Mouse (Mus musculus): ENCODE data around the gene Rpl27. TPM values are rescaled to one million over a fixed set of nuclear protein-coding genes. Genes with fewer than 3 reads are reported as not detected.
A peak's percentile ranks its signal among the peaks of the same experiment; 100 is the strongest.

The Rpl27 gene
- polyA plus RNA-seq, 1 experiment from 2014 or later, result 315 TPM

DNA sequence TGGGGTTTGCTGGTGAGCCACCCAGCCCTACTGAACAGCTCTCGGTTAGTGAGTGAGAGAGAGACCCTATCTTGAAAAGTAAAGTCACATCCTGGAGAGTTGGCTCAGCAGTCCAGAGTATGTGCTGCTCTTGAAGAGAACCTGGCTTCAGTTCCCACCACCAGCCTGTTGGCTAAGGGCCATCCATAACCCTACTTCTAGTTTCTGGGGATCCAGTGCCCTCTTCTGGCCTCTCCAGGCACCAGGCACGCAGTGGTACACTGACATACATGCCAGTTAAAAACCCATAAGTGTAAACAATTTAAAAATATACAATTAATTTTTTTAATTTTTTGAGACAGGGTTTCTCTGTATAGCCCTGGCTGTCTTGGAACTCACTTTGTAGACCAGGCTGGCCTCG lies 8.3 kb downstream of the Rpl27 start:
- no peaks in the 10 kb centered on the region for H3K9me3 ChIP-seq
- no peaks in the 10 kb centered on the region for H3K27me3 ChIP-seq
- ATAC-seq (ENCODE audit: low read depth), result no peak
- H3K4me1 ChIP-seq (replicated peaks), result no peaks in the 10 kb centered on the region
- H3K9ac ChIP-seq, result no peak overlapping the region
- no peak overlapping the region for H3K4me2 ChIP-seq
- no peak overlapping the region for H3K4me3 ChIP-seq
- no peak overlapping the region for H3K27ac ChIP-seq (replicated peaks)
- peaks cover 12% of the 10 kb centered on the region for H3K36me3 ChIP-seq
- 73% methylated on average over 3 of the region's 3 CpGs for WGBS

DNA sequence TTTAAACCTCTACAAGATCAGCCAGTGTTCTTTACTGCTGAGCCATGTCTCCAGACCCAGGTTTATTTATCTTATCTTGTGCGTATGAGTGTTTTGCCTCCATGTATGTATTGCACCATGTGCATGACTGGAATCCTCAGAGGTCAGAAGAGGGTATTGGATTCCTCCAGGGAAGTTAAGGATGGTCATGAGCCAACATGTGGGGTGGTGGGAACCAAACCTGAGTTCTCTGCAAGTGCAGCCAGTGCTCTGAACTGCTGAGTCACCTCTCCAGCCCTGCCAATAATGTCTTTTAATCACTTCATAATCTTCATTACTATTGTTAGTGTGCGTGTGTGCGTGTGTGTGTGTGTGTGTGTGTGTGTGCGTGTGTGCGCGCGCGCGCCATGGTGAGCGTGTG lies 9.4 kb downstream of the Rpl27 start:
- Histone ChIP-seq H3K4me1 (replicated peaks) (no peaks in the 10 kb centered on the region), H3K9ac (no peak overlapping the region), H3K4me3 (no peak overlapping the region), H3K4me2 (no peak overlapping the region), H3K36me3 (peaks cover 6% of the 10 kb centered on the region), H3K27me3 (no peaks in the 10 kb centered on the region), H3K27ac (replicated peaks) (no peak overlapping the region), H3K9me3 (no peaks in the 10 kb centered on the region)
- no peak for ATAC-seq (ENCODE audit: low read depth)
- WGBS, result 96% methylated on average over 10 of the region's 10 CpGs

DNA sequence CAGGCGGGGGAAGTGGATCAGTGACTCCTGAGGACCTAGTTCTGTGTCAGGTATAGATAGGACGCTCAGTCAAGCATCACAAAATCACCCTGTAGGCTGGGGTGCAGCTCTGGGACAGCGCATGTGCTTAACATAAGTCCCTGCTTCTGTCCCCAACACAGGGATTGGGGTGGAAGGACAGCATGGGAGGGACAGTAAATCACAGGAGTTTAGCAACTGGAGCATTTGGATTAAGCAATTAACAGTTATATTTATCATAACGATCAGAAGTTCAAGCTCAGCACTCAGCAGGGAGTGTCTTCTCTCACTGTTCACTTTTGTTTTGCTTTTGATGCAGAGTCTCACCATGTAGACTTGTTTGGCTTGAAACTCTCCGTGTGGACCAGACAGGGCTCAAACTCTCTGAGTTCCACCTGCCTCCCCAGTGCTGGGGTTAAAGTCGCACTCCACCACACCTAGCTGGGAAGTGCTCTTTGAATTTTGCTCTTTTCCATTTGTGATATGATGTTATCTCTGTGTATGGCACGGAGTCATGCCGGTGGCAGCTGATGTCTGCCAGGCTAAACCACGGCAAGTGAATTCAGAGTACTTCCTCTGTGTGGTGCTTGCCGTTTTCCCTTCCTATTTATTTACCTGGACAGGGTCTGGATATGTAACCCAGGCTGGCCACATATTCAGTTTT lies 10.1 kb downstream of the Rpl27 start:
- Histone ChIP-seq H3K9me3 (no peaks in the 10 kb centered on the region), H3K4me3 (no peak overlapping the region), H3K4me1 (replicated peaks) (no peaks in the 10 kb centered on the region), H3K27me3 (no peaks in the 10 kb centered on the region), H3K9ac (no peak overlapping the region), H3K4me2 (no peak overlapping the region), H3K36me3 (peaks cover 9% of the 10 kb centered on the region), H3K27ac (replicated peaks) (no peak overlapping the region)
- 74% methylated on average over 10 of the region's 10 CpGs for WGBS
- ATAC-seq (ENCODE audit: low read depth), result no peak

DNA sequence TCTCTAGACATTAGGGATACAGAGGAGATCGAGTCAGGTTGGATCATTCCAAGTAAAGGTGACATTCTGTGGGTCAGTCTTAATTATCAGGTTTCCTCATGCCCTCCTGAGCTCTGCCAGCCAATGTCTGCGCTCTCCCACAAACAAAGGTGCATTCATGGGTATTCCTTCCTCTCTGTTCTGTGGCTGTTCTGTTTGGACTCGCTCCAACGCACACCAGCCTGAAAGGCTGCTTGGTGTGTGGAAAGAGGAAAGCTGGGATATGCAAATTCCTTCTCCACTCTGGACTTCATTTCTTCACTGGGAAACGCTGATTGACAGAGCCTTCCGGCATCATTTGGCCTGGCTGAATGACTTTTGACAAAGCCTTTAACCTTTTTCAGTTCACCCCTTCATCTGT lies 12.6 kb downstream of the Rpl27 start:
- H3K27ac ChIP-seq (replicated peaks), result peak overlapping the region; percentile 54; the same call in 1 of the 2 replicates
- WGBS, result 53% methylated on average over 6 of the region's 6 CpGs
- ATAC-seq (ENCODE audit: low read depth), result no peak

DNA sequence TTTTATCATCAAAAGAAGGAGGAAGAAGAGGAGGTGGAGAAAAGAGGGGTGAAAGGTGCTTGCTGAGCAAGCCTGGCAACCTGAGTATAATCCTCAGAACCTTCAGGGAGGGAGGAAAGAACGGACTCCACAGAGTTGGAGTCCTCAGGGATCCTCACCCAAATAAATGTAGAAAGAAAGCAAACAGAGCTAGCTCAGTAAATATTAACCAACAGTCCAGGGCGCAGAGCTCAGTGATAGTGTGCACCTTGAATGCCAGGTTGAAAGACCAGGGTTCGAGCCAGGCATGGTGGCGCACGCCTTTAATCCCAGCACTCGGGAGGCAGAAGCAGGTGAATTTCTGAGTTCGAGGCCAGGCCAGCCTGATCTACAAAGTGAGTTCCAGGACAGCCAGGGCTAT lies 13.5 kb downstream of the Rpl27 start:
- H3K36me3 ChIP-seq, result peaks cover 42% of the 10 kb centered on the region
- no peak overlapping the region for H3K9ac ChIP-seq
- no peak overlapping the region for H3K4me2 ChIP-seq
- H3K4me3 ChIP-seq, result no peak overlapping the region
- ATAC-seq (ENCODE audit: low read depth), result no peak
- H3K9me3 ChIP-seq, result no peaks in the 10 kb centered on the region
- no peaks in the 10 kb centered on the region for H3K4me1 ChIP-seq (replicated peaks)
- WGBS, result 88% methylated on average over 7 of the region's 7 CpGs
- H3K27me3 ChIP-seq, result no peaks in the 10 kb centered on the region
- no peak overlapping the region for H3K27ac ChIP-seq (replicated peaks)

More for the DNA sequence above, 12.6 kb downstream of the Rpl27 start:
- no peaks in the 10 kb centered on the region for H3K9me3 ChIP-seq
- no peak overlapping the region for H3K4me2 ChIP-seq
- H3K4me1 ChIP-seq (replicated peaks), result no peaks in the 10 kb centered on the region
- H3K4me3 ChIP-seq, result no peak overlapping the region
- H3K9ac ChIP-seq, result no peak overlapping the region
- H3K27me3 ChIP-seq, result no peaks in the 10 kb centered on the region
- peaks cover 33% of the 10 kb centered on the region for H3K36me3 ChIP-seq

DNA sequence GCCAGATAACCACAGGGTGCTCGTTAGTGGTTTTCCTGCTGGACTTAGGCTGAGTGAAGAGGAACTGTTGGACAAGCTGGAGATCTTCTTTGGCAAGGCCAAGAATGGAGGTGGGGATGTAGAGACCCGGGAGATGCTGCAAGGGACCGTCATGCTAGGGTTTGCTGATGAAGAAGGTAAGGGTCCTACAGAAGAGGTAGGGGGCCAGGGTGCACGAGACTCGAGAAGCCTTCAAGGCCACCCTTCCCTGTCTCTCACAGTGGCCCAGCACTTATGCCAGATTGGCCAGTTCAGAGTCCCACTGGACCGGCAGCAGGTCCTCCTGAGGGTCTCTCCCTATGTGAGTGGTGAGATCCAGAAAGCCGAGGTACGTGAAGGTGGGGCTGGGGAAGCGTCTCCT lies 15.5 kb downstream of the Rpl27 start:
- Histone ChIP-seq H3K9me3 (no peaks in the 10 kb centered on the region), H3K9ac (no peak overlapping the region), H3K4me3 (no peak overlapping the region), H3K4me2 (no peak overlapping the region), H3K27me3 (no peaks in the 10 kb centered on the region), H3K27ac (replicated peaks) (no peak overlapping the region), H3K36me3 (peaks cover 62% of the 10 kb centered on the region), H3K4me1 (replicated peaks) (peaks cover 6% of the 10 kb centered on the region)
- WGBS, result 90% methylated on average over 9 of the region's 9 CpGs
- no peak for ATAC-seq (ENCODE audit: low read depth)

DNA sequence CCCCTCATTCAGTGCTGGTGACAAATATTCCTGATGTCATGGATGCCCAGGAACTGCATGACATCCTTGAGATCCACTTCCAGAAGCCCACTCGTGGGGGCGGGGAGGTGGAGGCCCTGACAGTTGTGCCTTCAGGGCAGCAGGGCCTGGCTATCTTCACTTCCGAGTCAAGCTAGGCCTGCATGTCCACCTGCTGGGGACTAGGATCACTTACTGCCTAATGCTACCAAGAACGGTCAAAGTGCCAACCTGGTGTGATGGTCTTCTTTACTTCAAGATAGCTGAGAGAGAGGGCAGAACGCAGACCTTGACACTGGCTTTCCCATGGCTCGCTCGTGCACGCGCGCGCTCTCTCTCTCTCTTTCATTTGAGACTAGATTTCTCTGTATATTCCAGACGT lies 16.1 kb downstream of the Rpl27 start:
- no peak overlapping the region for H3K4me2 ChIP-seq
- H3K4me1 ChIP-seq (replicated peaks), result peaks cover 12% of the 10 kb centered on the region
- no peak overlapping the region for H3K4me3 ChIP-seq
- no peak for ATAC-seq (ENCODE audit: low read depth)
- H3K9ac ChIP-seq, result no peak overlapping the region
- 82% methylated on average over 12 of the region's 12 CpGs for WGBS
- no peaks in the 10 kb centered on the region for H3K27me3 ChIP-seq
- no peak overlapping the region for H3K27ac ChIP-seq (replicated peaks)
- H3K36me3 ChIP-seq, result peaks cover 63% of the 10 kb centered on the region
- H3K9me3 ChIP-seq, result no peaks in the 10 kb centered on the region

DNA sequence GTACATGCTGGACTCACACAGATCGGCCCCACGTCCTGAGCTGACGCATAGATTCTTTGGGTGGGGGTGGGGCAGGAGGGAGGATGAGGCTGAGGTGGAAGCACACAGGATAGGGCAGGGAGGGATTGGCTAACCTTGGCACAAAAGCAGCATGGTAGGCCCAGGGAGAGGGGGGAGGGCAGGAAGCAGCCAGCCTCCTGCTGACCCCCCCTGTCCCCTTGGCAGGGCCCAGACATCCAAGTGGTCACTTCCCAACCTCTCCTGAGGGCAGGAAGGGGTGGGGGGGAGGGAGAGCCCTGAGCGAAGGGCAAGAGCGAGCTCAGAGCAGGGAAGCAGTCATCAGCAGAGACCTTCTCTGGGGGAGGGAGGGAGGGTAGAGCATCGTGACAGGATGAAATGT lies 17.6 kb downstream of the Rpl27 start:
- ATAC-seq (ENCODE audit: low read depth), result no peak
- Histone ChIP-seq H3K9me3 (no peaks in the 10 kb centered on the region), H3K4me1 (replicated peaks) (peaks cover 27% of the 10 kb centered on the region), H3K36me3 (peaks cover 63% of the 10 kb centered on the region), H3K27me3 (no peaks in the 10 kb centered on the region), H3K4me2 (no peak overlapping the region), H3K4me3 (no peak overlapping the region), H3K27ac (replicated peaks) (no peak overlapping the region), H3K9ac (no peak overlapping the region)
- 40% methylated on average over 5 of the region's 6 CpGs for WGBS

DNA sequence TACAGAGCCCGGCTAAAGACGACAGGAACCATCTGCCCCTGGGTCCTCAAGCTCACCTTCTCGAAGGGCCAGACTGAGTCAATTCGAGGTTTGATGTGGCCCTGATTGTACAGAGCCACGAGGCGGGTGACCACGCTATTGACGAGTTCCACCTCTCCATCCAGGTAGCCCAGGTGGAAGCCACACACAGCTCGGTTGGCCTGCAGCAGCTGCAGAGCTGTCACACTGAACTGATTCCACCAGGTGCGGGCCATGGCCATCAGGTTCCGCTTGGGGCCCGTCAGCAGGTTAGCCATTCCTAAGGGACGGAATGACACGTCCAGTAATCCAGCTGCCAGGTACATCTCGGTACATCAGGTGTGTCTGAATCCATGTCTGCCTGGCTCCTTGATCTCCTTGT lies 18.2 kb downstream of the Rpl27 start:
- no peak overlapping the region for H3K4me2 ChIP-seq
- no peak overlapping the region; the same call in 1 of the 2 replicates for H3K9ac ChIP-seq
- 88% methylated on average over 15 of the region's 15 CpGs for WGBS
- H3K27me3 ChIP-seq, result no peaks in the 10 kb centered on the region
- peaks cover 31% of the 10 kb centered on the region for H3K4me1 ChIP-seq (replicated peaks)
- peaks cover 63% of the 10 kb centered on the region for H3K36me3 ChIP-seq
- no peak overlapping the region for H3K27ac ChIP-seq (replicated peaks)
- no peak overlapping the region for H3K4me3 ChIP-seq
- ATAC-seq (ENCODE audit: low read depth), result no peak
- H3K9me3 ChIP-seq, result no peaks in the 10 kb centered on the region

DNA sequence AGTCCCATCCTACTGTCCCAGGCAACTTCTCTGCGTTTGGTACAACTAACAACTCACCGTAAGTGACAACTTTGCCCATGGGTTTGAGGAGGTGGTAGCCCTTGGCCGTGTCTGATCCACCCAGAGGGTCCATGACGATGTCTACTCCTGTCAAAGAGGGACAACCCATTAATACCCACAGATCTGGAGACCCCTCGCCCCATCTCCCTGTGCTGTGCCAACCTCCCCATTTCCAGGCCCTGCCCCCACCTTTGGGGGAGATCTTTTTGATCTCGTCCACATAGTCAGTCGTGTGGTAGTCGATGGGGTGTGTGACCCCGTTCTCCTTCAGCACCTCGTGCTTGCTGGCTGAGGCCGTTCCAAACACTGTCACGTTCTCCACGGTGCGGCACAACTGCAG lies 20.0 kb downstream of the Rpl27 start:
- Histone ChIP-seq H3K27ac (replicated peaks) (no peak overlapping the region), H3K36me3 (peaks cover 55% of the 10 kb centered on the region), H3K9me3 (no peaks in the 10 kb centered on the region), H3K4me2 (peak overlapping the region; percentile 86; the same call in 1 of the 2 replicates), H3K4me3 (no peak overlapping the region), H3K27me3 (no peaks in the 10 kb centered on the region), H3K4me1 (replicated peaks) (peaks cover 42% of the 10 kb centered on the region), H3K9ac (no peak overlapping the region)
- WGBS, result 64% methylated on average over 14 of the region's 14 CpGs
- ATAC-seq (ENCODE audit: low read depth), result no peak

DNA sequence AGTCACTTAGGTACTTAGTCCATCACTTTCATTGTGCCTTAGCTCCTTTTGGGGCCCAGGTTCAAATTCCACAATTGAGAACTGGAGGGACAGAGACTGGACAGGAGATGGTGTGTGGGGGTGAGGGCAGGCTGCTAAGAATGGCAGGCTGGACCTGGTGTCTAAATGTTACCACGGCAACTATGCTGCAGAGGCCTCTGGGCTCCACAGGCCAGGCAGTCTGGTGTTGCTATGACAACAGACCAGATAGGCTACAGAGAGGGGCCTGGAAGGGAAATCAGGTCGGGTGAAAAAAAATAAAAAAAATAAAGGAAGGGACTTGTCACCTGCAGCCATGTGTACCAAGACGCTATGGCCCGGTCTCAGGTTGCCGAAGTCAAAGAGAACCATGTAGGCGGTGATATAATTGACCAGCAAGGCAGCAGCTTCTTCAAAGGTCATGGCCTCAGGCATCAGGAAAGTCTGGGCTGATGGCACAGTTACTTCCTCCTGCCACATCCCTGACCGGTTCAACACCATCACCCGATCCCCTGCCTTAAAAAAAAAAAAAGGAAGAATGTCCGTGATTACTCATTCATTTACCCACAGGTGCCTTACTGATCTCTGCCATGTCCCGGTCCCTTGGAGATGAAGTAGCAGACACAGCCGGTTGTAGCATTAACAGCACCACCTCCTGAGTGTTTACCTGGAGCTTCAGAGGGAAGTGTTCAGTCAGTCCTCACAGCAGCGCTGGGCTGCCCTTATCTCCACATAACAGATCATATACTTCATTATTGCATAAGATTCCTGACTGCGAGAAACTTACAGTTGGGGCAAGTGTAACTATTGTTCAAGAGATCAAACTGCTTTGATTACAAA lies 20.7 kb downstream of the Rpl27 start:
- Histone ChIP-seq H3K36me3 (peaks cover 48% of the 10 kb centered on the region), H3K27ac (replicated peaks) (0 out of 2 replicates have a peak overlapping the region, but pooled peaks have one; percentile 28), H3K9ac (peak overlapping the region; percentile 93), H3K4me1 (replicated peaks) (peaks cover 49% of the 10 kb centered on the region), H3K4me2 (peak overlapping the region; percentile 86), H3K27me3 (no peaks in the 10 kb centered on the region), H3K9me3 (no peaks in the 10 kb centered on the region), H3K4me3 (peak overlapping the region; percentile 99)
- 30% methylated on average over 13 of the region's 13 CpGs for WGBS
- ATAC-seq (ENCODE audit: low read depth), result no peak

DNA sequence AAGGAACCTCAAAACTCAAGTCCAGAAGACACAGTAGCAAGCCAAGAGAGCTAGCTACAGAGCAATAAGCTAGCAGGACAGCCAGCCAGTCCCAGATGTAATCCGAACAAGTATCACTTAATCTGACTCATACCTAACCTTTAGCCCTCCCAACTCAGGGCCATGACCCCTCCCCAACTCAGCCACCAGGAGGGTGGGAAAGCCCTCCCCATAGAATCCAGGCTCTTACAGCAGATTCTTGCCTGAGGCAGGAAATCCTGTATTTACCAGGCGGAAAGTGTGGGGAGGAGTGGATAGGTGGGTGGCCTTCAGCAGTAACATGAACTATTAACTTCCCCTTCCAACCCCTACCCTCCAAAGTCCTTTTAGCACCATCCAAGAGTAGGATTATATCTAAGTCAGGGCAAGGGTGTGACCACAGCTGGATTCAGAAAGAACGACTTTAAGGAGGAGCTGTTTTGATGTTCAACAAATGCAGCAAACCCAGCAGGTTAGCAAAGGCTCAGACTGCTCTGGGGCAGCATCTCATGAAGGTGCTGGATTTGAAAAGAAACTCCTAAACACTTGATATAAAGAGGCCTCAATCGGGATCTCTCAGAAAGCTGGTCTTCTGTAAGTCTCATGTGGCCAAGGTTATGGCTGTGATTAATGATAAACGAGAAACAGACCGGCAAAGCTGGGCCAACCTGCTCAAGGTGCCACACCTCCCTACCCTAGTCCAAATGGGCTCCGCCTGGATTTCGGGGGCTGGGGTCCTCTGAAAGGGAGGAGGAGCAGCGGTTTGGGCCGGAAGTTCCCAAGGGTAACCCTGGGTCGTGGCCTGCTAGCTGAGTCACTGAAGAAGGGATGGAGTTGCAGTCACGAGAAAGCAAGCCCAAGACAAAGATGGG lies 22.4 kb downstream of the Rpl27 start, which contains the start of gene Rnd2:
Gene Rnd2 (plus strand): TSS at position 789 of the 890 bp plus-strand sequence.
- Histone ChIP-seq H3K4me1 (replicated peaks) (peaks cover 58% of the 10 kb centered on the region), H3K36me3 (peaks cover 32% of the 10 kb centered on the region)
- ATAC-seq (ENCODE audit: low read depth), result 0 out of 2 replicates have a peak, but pooled peaks have one; percentile 0

More for the DNA sequence above, 22.4 kb downstream of the Rpl27 start, which contains the start of gene Rnd2:
- Histone ChIP-seq H3K9ac (peak within 1 kb of the TSS; percentile 93), H3K4me2 (peak within 1 kb of the TSS; percentile 86), H3K27ac (replicated peaks) (peak within 1 kb of the TSS; percentile 93), H3K27me3 (no peaks in the 10 kb centered on the region), H3K4me3 (peak within 1 kb of the TSS; percentile 99), H3K9me3 (no peaks in the 10 kb centered on the region)
- WGBS, result 13% methylated on average over 12 of the region's 12 CpGs

Measured in neural tube, embryonic 13.5 days (tissue).